Mouse (Mus musculus): Measurements from ENCODE around the gene S100a1. TPM values are rescaled to one million over a fixed set of nuclear protein-coding genes. Genes with fewer than 3 reads are reported as not detected.

S100a1 gene
- polyA plus RNA-seq, 1 experiment from 2014 or later: 4.4 TPM

- Histone ChIP-seq H3K4me3 (peak overlapping the region; percentile 91), H3K4me1 (peaks cover 10% of the 10 kb centered on the region), H3K27ac (no peak overlapping the region), H3K36me3 (replicated peaks) (peaks cover 33% of the 10 kb centered on the region), H3K27me3 (ENCODE audit: poor library complexity, severe bottlenecking) (no peaks in the 10 kb centered on the region), H3K9me3 (no peaks in the 10 kb centered on the region; the same call in 1 of the 2 replicates)
- no peak for DNase-seq (ENCODE audit: extremely low spot score, low spot score)
- WGBS: 42% methylated on average over 16 of the region's 16 CpGs
Measured at GRCm38 (mm10) chr3:90475151-90475830, 38.9 kb downstream of the S100a1 start.

GRCm38 (mm10) chr3:90472213-90472612 lies 42.0 kb downstream of the S100a1 start:
- Histone ChIP-seq H3K4me3 (no peak overlapping the region), H3K9me3 (no peaks in the 10 kb centered on the region), H3K36me3 (replicated peaks) (peaks cover 2% of the 10 kb centered on the region), H3K27ac (no peak overlapping the region), H3K27me3 (ENCODE audit: poor library complexity, severe bottlenecking) (peaks cover 14% of the 10 kb centered on the region), H3K4me1 (peaks cover 5% of the 10 kb centered on the region)
- no peak for DNase-seq (ENCODE audit: extremely low spot score, low spot score)
- 30% methylated on average over 3 of the region's 3 CpGs for WGBS

- Histone ChIP-seq H3K27me3 (ENCODE audit: poor library complexity, severe bottlenecking) (peaks cover 57% of the 10 kb centered on the region), H3K4me1 (peaks cover 20% of the 10 kb centered on the region), H3K36me3 (replicated peaks) (no peaks in the 10 kb centered on the region), H3K9me3 (no peaks in the 10 kb centered on the region), H3K4me3 (no peak overlapping the region), H3K27ac (no peak overlapping the region)
- DNase-seq (ENCODE audit: extremely low spot score, low spot score): no peak
- 94% methylated on average over 10 of the region's 10 CpGs for WGBS
Measured at GRCm38 (mm10) chr3:90467618-90468300, 46.4 kb downstream of the S100a1 start.

GRCm38 (mm10) chr3:90466311-90466766 lies 47.9 kb downstream of the S100a1 start:
- Histone ChIP-seq H3K27ac (no peak overlapping the region), H3K27me3 (ENCODE audit: poor library complexity, severe bottlenecking) (peaks cover 71% of the 10 kb centered on the region)

DNA sequence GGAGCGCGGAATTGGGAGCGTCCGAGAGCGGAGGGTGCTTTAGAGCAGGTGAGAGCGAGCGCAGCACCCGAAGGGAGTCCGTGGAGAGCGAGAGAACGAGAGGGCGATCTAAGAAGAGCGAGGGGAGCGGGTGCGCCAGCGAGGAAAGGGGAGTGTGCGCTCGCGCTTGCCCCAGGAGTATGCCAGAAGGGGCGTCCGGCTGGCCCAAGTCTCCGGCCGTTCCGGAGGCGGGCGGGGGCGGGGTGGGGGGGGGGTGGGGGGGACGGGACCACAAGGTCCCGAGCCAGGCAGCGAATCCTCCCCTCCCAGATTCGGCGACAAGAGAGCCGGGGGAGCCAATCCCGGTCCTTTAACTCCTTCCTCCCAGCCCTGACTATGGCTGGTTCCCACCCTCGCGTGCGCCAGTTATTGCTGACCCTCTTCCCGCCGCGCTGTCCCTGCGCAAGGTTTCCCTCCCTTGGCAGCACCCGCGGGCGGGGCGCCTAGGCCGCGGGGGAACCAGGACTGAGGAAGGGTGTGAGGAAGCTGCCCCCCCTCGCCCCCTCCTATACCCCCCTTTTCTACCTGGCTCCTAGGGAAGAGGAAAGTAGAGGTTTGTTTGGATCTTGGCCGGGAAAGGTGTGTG lies 48.4 kb downstream of the S100a1 start, which contains the start of gene Npr1:
TSS of gene Npr1 (minus strand) at position 181 of the 625 bp plus-strand sequence.
- no peaks in the 10 kb centered on the region for H3K36me3 ChIP-seq (replicated peaks)
- H3K27me3 ChIP-seq (ENCODE audit: poor library complexity, severe bottlenecking): peaks cover 76% of the 10 kb centered on the region
- peak within 1 kb of the TSS; percentile 51; the same call in 1 of the 2 replicates for H3K27ac ChIP-seq
- H3K4me1 ChIP-seq: peaks cover 20% of the 10 kb centered on the region
- WGBS: under 1% methylated on average over 40 of the region's 49 CpGs
- peak; percentile 51 for DNase-seq (ENCODE audit: extremely low spot score, low spot score)
- H3K4me3 ChIP-seq: peak within 1 kb of the TSS; percentile 51
- no peaks in the 10 kb centered on the region for H3K9me3 ChIP-seq

More at GRCm38 (mm10) chr3:90466311-90466766, 47.9 kb downstream of the S100a1 start:
- WGBS: 0% methylated on average over 15 of the region's 15 CpGs
- H3K9me3 ChIP-seq: no peaks in the 10 kb centered on the region
- peaks cover 20% of the 10 kb centered on the region for H3K4me1 ChIP-seq
- no peaks in the 10 kb centered on the region for H3K36me3 ChIP-seq (replicated peaks)
- peak; percentile 70 for DNase-seq (ENCODE audit: extremely low spot score, low spot score)
- H3K4me3 ChIP-seq: peak overlapping the region; percentile 51

DNA sequence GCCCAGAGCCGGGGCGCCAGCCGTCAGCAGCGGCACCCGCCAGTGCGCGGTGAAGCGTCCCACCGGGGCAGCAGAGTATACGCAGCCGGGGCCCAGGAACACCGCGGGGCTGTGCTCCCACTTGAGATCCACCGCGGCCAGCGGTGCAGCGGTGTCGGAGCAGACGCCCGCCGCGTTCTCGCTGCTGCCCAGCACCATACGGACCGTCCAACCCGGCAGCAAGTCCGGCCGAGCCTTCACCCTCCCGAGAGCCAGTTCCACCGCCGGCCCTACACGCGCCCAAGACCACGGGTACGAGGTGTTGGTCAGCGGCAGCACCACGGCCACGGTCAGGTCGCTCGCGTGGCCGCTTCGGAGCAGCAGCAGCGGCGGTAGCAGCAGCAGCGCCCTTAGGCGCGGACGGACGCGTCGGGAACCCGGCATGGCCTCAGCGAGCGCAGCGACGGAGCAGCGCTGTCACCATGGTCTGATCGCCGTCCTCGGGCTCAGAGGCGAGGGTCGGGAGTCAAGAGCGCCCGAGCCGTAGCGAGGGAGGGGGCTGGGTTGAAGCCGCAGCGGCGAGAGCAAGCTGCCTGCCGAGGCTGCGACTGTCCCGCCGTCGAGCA lies 49.0 kb downstream of the S100a1 start:
- no peaks in the 10 kb centered on the region for H3K36me3 ChIP-seq (replicated peaks)
- H3K4me1 ChIP-seq: peaks cover 20% of the 10 kb centered on the region
- peak; percentile 45 for DNase-seq (ENCODE audit: extremely low spot score, low spot score)
- no peaks in the 10 kb centered on the region for H3K9me3 ChIP-seq
- WGBS: 2% methylated on average over 75 of the region's 75 CpGs
- H3K27me3 ChIP-seq (ENCODE audit: poor library complexity, severe bottlenecking): peaks cover 82% of the 10 kb centered on the region
- H3K27ac ChIP-seq: peak overlapping the region; percentile 51; the same call in 1 of the 2 replicates
- H3K4me3 ChIP-seq: peak overlapping the region; percentile 51

DNA sequence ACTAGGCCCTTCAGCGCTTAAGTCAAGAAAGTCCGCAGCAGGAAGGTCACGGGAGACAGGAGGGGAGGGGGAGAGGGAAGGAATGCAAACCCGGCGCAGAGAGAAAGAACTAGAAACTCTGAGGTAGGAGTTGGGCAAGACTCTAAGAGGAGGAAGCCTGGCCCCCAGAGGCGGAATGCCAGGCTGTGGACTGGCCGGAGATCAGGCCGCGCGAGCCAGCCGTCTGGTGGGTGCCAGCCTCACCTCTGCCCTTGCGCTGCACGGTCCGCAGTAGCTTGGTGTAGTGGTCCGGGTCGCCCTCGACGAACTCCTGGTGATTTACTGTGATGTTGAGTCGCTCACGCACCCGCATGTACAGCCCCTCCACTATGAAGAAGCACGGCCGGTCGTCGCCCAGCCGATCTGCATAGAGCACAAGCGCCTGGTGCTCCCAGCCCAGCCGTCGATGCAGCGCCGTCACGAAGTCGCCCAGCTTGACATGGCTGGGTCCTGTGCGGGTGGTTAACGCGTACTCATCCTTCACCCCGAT lies 49.6 kb downstream of the S100a1 start:
- no peaks in the 10 kb centered on the region for H3K9me3 ChIP-seq
- 0 out of 2 replicates have a peak overlapping the region, but pooled peaks have one; percentile 51 for H3K27ac ChIP-seq
- peak; percentile 36 for DNase-seq (ENCODE audit: extremely low spot score, low spot score)
- no peaks in the 10 kb centered on the region for H3K36me3 ChIP-seq (replicated peaks)
- peak overlapping the region; percentile 51 for H3K4me3 ChIP-seq
- H3K27me3 ChIP-seq (ENCODE audit: poor library complexity, severe bottlenecking): peaks cover 86% of the 10 kb centered on the region
- H3K4me1 ChIP-seq: peaks cover 20% of the 10 kb centered on the region
- 11% methylated on average over 37 of the region's 37 CpGs for WGBS

DNA sequence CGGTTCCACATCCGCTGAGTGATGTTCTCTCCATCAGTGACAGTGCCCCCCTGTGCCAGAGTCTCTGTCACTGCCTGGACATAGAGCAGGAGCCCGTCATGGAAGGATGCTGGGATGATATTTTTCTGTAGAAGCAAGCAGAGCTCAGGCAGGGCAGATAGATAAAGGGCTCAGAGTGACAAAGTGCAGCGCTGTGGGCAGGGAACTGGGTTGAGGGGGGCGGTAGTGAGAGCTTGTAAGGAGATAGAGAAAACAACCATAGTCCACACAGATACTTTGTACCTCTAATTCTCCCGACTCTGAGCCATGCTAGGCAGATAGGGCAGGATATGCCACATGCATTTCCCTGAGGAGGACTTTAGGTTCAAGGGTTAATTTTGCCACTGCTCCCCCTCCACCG lies 51.6 kb downstream of the S100a1 start:
- WGBS: 27% methylated on average over 7 of the region's 7 CpGs
- no peak overlapping the region for H3K4me3 ChIP-seq
- peaks cover 75% of the 10 kb centered on the region for H3K27me3 ChIP-seq (ENCODE audit: poor library complexity, severe bottlenecking)
- no peak for DNase-seq (ENCODE audit: extremely low spot score, low spot score)
- H3K9me3 ChIP-seq: no peaks in the 10 kb centered on the region
- H3K4me1 ChIP-seq: peaks cover 20% of the 10 kb centered on the region
- no peak overlapping the region for H3K27ac ChIP-seq
- no peaks in the 10 kb centered on the region for H3K36me3 ChIP-seq (replicated peaks)

DNA sequence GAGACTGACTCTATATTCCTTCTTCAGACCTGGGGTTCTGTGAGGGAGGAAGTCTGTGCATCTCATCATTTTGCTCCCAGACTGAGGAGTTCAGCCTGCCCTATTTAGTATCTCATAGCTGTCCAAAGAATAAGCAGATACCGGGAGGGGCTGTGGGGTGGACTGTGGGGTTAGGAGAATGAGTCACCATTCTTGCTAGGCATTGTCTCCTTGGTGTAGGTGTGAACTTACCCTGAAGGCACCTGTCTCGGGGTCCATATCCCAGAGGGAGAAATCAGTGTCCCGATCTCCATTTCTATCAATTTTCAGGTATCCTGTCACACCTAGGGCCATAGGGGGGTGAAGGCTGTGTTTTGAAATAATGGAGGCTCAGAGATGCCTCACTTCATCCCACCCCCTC lies 52.3 kb downstream of the S100a1 start:
- 91% methylated on average over 3 of the region's 3 CpGs for WGBS

More for the DNA sequence above, 52.3 kb downstream of the S100a1 start:
- Histone ChIP-seq H3K27me3 (ENCODE audit: poor library complexity, severe bottlenecking) (peaks cover 72% of the 10 kb centered on the region), H3K27ac (no peak overlapping the region), H3K36me3 (replicated peaks) (no peaks in the 10 kb centered on the region), H3K4me1 (peaks cover 20% of the 10 kb centered on the region), H3K9me3 (no peaks in the 10 kb centered on the region), H3K4me3 (no peak overlapping the region)
- no peak for DNase-seq (ENCODE audit: extremely low spot score, low spot score)

Other genes with a start within 250 kb of the S100a1 start
- gene Dennd4b, start 249.2 kb downstream of the S100a1 start, polyA plus RNA-seq (2016; fragmentation: Nextera tagmentation; extraction: Ambion mirVana): 7.0 and 7.2 TPM in 2 replicates
- gene Gatad2b, start 221.2 kb downstream of the S100a1 start, polyA plus RNA-seq (2016; fragmentation: Nextera tagmentation; extraction: Ambion mirVana): 12.4 and 14.4 TPM in 2 replicates
- 18.8 and 20.9 TPM in 2 replicates for gene Slc27a3, start 124.5 kb downstream of the S100a1 start, polyA plus RNA-seq (2016; fragmentation: Nextera tagmentation; extraction: Ambion mirVana)
- 40.9 and 41.9 TPM in 2 replicates for gene Ints3, start 80.8 kb downstream of the S100a1 start, polyA plus RNA-seq (2016; fragmentation: Nextera tagmentation; extraction: Ambion mirVana)
- gene Npr1, start 48.5 kb downstream of the S100a1 start, polyA plus RNA-seq (2016; fragmentation: Nextera tagmentation; extraction: Ambion mirVana): 2.0 and 2.3 TPM in 2 replicates
- 344 and 355 TPM in 2 replicates for gene Ilf2, start 38.3 kb downstream of the S100a1 start, polyA plus RNA-seq (2016; fragmentation: Nextera tagmentation; extraction: Ambion mirVana)
- 58.9 and 59.6 TPM in 2 replicates for gene Snapin, start 23.4 kb downstream of the S100a1 start, polyA plus RNA-seq (2016; fragmentation: Nextera tagmentation; extraction: Ambion mirVana)
- 176 and 192 TPM in 2 replicates for gene Chtop, start 4.9 kb downstream of the S100a1 start, polyA plus RNA-seq (2016; fragmentation: Nextera tagmentation; extraction: Ambion mirVana)
- gene S100a13, start within 50 bp of the S100a1 start, polyA plus RNA-seq (2016; fragmentation: Nextera tagmentation; extraction: Ambion mirVana): 7.8 and 8.2 TPM in 2 replicates
- gene S100a14, start 12.5 kb upstream of the S100a1 start, polyA plus RNA-seq (2016; fragmentation: Nextera tagmentation; extraction: Ambion mirVana): not detected in 2 replicates
- gene S100a16, start 22.9 kb upstream of the S100a1 start, polyA plus RNA-seq (2016; fragmentation: Nextera tagmentation; extraction: Ambion mirVana): 25.8 and 26.5 TPM in 2 replicates
- gene S100a3, start 46.2 kb upstream of the S100a1 start, polyA plus RNA-seq (2016; fragmentation: Nextera tagmentation; extraction: Ambion mirVana): not detected in 2 replicates
- gene S100a2, start 75.9 kb upstream of the S100a1 start, polyA plus RNA-seq (2016; fragmentation: Nextera tagmentation; extraction: Ambion mirVana): not detected in 2 replicates
- not detected in 2 replicates for gene Gm42674, start 87.5 kb upstream of the S100a1 start, polyA plus RNA-seq (2016; fragmentation: Nextera tagmentation; extraction: Ambion mirVana)
- 0.47 TPM in 1 of 2 replicates, not detected in the other for gene S100a4, start 89.4 kb upstream of the S100a1 start, polyA plus RNA-seq (2016; fragmentation: Nextera tagmentation; extraction: Ambion mirVana)
- not detected in 2 replicates for gene S100a5, start 94.1 kb upstream of the S100a1 start, polyA plus RNA-seq (2016; fragmentation: Nextera tagmentation; extraction: Ambion mirVana)
- gene S100a6, start 98.5 kb upstream of the S100a1 start, polyA plus RNA-seq (2016; fragmentation: Nextera tagmentation; extraction: Ambion mirVana): 22.4 and 23.2 TPM in 2 replicates
- gene S100a7a, start 139.6 kb upstream of the S100a1 start, polyA plus RNA-seq (2016; fragmentation: Nextera tagmentation; extraction: Ambion mirVana): not detected in 2 replicates
- gene S100a8, start 154.6 kb upstream of the S100a1 start, polyA plus RNA-seq (2016; fragmentation: Nextera tagmentation; extraction: Ambion mirVana): 0.33 TPM in 1 of 2 replicates, not detected in the other
- not detected in 2 replicates for gene S100a9, start 181.3 kb upstream of the S100a1 start, polyA plus RNA-seq (2016; fragmentation: Nextera tagmentation; extraction: Ambion mirVana)
- not detected in 2 replicates for gene Pglyrp4, start 212.5 kb upstream of the S100a1 start, polyA plus RNA-seq (2016; fragmentation: Nextera tagmentation; extraction: Ambion mirVana)

Data from forebrain, embryonic 10.5 days (tissue).